Mouse (Mus musculus) embryo, embryonic 10 days (tissue): ENCODE measurements at regions not wholly inside any gene's neighbourhood (a gene's known extent, or its start where the extent isn't known, plus 50 kb on each side); places are given as distances from the start of the nearest gene placed in this dataset.

ENCODE experiments used
- DNase-seq: peaks from one replicate; pipeline ENCODE4 v3.0.0-alpha.2; 2015; ENCODE audit warnings: low spot score

DNA sequence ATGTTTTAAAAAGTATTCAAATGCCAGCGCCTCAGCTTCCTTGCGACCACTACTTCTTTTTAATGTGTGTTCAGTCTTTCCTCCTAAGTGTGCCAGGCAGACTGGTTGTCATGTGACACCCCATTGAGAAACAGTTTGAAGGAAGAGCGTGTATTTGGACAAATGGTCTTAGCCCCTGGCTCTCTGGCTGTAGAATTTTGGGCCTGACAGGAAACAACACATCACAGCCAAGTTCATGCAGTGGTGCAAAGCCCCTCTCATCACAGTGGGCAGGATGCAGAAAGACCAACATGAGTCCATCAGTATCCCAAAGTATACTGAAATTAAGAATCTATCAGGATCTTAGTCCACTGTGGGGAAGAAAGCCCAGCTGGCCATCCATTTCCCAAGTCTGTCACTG lies 605.6 kb upstream of the Intu start:
- DNase-seq = no peak

DNA sequence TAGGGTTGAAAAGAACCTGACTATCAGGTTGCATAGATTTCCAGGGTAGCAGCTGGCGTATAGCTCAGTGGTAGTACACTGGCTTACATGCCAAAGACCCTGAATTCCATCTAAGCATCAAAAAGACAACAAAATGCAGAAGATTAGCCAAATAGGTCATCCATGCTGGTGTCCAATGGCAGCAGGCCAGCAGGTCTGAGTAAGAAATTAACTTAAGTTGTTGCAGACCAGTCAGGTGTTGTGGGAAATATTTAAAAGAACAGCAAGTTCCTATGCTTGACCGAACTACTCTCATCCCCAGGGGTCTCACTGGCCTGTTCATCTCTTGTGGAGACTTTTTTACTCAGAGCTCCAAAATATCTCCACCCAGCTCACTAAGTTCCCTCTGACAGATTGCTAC lies 602.7 kb upstream of the Intu start:
- no peak for DNase-seq

DNA sequence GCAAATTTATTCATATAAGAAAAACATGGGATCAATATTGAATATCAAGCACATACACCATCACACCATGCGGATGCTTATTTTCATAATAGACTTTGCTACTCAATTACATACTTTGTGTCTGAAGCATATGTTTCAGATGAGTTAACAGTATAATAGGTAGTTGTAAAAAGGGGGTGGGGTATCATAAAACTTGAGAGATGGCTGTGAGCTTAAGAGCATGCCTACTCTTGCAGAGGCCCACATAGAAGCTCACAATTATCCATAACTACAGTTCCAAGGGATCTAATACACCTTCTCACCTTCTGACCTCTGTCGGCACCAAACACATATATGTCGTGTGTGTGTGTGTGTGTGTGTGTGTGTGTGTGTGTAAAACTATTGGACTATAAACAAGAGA lies 597.7 kb upstream of the Intu start:
- DNase-seq = no peak

DNA sequence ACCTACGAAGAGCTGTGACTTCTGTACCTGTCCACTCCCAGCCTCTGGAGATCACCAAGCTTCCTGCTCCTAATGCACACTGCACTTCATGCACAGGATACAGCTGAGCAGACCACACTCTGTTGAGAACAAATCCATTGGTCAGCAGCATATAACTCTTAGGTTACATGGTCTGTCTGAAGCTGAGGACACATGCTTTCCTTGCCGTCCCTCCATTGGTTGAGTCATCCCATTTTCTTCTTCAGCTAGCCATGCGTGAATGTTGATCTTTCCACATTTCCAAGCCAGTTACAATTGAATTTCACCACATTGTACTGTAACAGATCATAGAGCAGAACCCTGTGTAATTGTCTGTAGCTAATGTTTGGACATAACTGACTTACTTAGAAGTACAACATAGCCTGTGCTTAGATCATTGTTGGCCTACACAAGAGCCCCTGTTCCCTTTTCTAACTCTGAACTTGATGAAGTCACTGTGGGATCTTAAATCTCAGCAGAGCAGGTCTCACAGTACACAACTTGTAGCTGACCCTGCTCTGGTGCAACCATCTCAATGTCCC lies 593.3 kb upstream of the Intu start:
- no peak for DNase-seq

DNA sequence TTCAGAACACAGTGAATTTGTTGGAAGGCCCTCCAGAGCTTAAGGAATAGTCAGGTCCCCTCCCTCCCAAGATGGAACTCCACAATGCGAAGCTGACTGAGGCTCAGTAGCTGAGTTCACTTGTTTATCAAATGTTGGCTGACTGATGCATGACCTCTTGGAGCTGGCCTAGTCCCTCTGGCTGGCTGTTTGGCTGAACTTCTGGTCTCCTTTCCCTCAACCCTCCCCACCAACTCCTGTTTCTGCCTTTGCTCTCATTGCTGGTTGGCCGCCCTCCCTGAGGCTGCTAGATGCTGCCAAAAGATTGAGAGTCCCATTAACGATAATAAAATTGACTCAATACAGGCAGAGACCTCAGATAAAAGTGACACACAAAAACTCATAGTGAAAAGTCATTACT lies 586.5 kb upstream of the Intu start:
- no peak for DNase-seq

DNA sequence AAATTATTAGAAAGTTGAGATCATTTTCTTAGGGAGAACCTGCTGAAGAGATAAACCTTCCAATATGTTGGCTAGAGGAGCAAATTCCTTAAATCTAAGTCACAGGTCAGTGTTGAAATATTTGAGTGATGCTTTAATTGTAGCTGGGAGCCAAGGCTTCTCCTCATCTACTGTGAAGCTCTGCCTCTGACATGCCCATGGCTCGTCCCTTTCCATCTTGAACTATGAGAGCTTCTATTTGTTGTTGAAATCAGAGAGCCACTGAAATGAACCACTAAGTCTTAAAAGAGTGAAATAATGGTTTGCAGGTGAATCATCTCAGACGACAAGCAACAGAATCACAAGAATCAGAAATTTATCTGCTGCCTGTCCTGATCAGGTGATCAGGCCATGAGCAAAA lies 579.0 kb upstream of the Intu start:
- DNase-seq = no peak

DNA sequence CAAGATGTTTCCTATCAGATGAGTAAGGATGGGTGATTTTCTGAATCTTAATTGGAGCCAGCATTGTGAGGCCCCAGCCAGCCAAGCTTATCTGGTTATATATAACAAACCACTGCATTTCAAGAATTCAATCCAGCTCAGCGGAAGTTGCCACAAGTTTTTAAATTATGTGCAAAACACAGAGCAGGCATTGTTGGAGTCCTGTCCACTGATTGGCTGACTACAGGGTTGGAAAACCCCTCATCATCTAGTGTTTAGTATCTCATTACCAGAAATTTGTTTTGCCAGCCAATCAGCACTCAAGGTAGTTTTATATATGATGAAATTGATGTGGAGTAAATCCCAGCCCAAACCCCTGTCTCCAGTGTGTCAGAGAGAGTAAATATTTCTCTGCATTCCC lies 578.5 kb upstream of the Intu start:
- DNase-seq = no peak

DNA sequence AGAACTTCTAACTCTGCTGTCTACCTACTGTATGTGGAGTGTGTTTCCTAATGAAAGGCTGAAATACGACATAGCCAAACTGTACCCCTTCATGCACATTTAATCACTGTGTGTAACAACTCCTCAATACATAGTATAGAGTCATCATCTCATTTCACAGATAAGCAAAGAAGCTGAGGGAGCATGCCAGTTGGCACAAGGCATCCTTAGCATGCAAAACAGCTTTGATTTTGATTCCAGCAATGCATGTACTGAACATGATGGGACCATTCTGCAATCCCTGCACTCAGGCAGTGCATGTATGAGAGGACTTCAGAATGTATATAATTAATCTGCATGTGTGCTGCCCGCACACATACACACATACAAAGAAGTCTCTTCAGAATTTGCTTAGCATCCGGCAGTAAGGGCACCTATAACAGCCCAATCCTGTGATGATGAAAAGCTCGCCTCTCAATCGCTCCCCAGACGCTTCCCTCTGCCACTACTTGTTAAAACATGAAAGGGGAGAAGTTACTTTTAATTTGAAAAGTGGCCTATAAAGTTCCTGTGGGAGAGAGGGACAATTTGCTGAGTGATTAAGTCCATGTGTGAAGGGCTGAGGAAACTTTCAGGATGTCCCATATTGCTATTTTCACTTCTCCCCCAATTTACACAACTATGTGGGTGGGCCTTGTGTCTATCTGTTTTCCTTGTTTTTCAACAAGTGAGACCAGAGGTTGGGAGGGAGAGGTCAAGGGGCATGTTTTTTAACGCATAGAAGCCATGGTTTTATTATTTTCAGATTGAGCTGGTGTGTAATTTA lies 569.0 kb upstream of the Intu start:
- peak; percentile 68 for DNase-seq

DNA sequence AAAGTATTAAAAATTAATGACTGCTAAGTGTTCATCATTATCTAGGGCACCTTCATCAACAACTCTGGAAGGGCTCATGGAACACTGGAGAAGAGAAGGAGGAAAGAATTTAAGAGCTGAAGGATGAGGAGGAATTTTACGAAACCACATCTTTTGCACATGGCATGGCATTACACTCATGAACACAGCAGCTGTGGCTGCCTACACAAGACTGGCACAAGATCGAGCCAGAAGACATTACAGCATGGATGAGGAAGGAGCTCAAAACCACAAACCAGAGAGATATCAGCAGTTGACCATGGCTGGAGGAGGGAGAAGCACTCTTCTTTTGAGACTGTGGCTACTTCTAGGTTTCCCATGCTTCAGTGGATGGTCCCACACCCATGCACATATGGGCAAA lies 565.7 kb upstream of the Intu start:
- DNase-seq = no peak

DNA sequence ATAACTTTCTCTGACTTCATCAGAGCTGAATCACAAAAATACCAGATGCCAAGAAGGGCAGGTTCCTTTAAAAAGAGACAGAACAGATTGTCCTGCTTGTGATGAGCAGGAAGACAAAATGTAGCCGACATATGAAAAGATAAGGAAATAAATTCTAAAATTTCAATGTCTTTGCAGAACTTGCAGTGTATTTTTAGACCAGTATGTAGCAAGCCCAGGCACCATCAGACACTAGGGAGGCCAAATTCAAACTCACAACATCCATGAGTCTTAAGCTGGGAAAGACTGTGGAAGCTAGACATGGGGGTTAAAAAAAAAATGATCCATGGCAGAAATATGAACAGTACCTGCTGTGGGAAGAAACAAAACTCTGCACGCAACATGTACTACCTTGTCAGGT lies 564.7 kb upstream of the Intu start:
- DNase-seq = no peak

DNA sequence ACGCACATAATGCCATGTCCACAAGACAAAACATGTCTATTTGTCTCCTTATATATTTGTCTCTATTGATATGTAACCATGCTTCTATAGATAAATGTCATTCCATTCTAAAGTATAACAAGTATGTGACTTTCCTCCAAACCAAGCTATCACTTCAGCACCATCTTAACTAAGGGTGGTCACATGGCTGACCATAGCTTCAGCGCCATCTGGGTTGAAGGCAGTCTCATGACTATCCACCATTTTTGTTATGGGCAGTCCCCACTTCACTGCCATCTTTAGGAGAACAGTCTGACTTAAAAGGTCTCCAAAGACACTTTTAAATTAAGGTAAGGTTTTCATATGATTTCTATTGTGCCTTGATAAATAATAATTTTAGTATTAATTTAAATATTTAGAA lies 554.1 kb upstream of the Intu start:
- no peak for DNase-seq

DNA sequence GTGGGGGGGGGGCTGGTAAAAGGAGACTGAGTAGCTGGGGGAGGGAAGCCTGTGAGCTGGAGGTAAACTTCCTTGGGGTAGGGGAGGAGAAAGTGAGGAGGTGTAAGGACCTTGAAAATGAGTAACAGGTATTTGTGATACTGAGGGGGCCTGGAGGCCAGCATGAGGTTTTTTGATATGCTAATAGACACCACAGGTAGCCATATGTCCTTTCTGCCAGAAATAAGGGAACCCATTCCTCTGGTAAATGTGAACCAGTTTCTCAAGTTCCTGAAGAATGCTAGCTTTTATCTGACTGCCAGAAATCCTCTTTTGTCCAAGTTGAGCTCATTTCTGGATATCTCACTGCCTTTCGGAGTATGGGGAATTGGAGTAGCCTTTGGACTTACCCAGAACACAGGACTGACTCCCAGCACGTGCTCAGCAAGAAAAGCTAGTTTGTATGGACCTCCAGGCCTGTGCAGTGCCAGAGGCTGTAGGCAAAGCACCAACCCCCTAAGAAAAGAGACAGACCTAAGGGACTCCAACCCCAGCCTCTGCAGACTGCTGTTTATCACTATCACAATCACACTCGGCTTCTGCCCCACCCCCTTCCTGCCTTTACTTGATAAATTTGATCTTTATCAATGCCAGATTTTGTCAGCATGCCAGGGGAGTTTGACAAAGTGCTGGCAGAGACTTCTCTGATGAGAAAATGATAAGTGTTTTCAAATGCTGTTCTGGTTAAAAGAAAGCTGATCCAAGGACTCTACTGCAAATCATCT lies 552.0 kb upstream of the Intu start:
- no peak for DNase-seq

DNA sequence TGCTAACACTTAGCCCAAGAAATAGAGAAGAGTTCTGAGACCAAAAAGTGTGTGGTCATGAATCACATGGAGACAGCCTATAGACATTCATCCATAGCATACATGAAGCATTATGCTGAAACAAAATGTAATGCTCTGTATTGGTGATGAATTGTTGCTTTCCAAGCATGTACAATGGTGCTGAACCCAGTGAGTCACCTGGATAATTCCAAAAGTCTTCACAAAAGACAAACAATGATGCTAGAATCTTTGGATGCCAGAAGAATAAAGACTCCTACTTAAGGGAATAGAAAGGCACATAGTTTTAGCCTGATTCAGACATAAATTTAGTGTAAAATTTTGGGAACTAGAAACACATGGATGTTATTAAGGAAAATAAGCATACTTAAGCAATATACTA lies 548.4 kb upstream of the Intu start:
- DNase-seq = no peak

DNA sequence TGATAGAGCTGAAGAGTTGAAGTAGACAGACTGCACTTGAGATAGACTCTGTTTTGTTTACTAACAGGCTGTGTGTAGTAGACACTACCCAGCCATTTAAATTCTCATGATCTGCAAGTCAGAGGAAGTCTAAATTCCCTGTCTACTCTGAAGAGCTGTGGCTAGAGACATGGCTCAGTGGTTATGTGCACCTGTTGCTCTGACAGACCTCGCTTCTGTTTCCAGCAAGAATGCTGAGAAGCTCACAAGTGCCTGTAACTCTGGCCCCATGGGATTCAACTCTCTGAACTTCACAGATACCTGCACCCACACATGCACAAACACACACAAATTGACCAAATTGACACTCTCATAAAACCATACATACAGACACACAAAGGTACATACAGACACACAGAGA lies 543.4 kb upstream of the Intu start:
- DNase-seq = no peak

DNA sequence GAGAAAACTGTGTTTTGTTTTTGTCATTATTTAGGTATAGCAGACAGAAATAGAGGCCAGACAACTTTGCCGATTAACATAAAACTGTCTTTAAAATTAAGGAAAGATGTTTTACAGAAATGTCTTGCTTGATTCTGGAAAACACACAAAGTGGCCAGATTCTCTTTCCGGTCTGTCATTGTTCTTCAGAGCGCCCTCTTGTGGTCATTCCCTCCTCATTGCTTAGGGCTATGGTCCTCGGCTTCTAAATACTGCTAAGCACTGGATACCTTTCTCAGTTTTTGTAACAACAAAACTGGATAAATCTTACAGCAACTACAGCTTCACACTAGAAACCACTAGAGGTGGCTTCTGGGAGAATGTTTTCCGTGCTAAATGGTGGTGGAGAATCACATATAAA lies 532.5 kb upstream of the Intu start:
- DNase-seq = peak; percentile 77

DNA sequence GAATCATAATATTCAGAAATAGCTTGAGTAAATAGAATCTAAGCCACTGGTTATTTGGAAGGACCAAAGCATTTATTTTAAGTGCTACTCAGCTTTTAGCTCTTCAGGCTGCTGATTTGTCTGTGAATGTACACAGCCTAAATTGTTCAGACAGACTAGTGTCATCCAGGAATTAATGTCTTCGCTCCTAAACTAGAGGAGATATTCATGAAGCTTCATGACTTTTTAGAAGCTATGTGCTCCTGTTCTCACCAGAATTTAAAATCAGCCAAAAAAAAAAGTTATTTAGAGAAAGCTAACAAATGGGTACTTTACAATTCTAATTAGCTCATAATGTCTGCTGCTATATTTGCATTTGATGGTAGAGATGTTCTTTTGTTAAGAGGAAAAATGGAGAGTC lies 531.2 kb upstream of the Intu start:
- DNase-seq = no peak

DNA sequence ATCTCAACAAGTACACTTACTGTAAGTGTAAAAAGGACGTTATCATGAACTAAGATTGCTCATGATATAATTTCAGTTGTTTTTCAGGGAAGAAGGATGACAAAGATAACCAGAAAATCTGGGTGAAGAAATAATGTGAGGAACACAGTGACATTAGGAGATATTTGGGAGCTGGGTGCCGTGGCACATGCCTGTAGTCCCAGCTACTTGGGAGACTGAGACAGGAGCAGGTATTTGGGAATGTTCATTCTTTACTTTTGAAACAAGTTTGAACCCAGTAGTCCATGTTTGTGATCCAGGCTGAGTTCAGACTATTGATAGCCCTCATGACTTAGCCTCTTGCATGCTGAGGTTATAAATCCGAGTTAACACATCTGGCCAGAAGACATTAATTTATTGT lies 528.2 kb upstream of the Intu start:
- no peak for DNase-seq

DNA sequence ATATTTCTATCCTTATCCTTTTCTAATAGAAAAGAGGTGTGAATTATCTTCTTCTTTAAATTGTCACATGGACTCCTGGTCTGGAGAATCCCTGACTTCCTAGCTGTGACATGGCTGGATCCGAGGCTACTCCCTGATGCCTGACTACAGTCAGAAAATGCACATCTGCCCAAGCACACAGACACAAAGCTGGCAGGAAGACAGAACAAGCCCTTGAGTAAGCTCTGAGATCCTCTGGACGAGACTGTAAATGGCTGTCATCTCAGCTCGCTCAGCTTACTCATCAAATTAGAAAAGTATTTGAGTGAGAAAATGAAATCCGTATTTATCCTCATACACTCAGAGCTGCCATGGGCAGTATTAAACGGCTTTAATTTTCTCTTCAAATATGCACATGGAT lies 521.0 kb upstream of the Intu start:
- no peak for DNase-seq

DNA sequence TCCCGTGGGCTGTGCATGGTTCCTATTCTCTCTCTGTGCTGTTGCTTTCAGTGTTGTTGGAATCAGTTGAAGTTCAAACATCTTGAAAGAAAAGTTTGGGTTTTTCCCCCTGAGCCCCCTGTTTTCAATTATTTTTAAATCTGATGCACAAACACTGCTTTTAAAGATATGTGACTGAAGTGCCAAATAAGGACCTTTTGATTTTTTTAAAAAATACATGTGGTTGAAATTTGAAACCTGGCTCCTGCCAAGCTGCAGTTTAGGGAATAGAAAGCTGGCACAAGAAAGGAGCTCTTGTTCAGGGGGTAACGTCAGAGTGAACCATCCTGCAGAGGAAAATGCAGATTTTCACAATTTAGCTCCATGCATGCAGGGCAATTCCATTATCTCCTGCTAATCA lies 509.4 kb upstream of the Intu start:
- DNase-seq = no peak

DNA sequence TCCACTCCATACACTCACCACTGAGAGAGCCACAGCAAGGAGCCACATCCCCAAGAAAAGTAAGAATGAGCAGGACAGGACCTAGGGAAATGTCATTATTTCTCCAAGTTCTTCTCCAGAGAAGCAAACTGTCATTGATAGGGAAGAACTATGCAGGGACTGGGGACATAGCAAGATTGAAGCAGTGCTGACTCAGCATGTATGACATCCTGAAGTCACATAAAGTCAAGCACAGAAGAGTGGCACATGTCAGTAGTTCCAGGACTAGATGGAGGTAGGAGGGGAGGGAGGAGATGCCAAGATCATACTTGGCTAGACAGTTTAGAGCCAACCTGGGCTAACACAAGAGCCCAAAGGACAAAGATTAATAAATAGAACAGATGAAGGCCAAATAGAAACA lies 503.4 kb upstream of the Intu start:
- no peak for DNase-seq

DNA sequence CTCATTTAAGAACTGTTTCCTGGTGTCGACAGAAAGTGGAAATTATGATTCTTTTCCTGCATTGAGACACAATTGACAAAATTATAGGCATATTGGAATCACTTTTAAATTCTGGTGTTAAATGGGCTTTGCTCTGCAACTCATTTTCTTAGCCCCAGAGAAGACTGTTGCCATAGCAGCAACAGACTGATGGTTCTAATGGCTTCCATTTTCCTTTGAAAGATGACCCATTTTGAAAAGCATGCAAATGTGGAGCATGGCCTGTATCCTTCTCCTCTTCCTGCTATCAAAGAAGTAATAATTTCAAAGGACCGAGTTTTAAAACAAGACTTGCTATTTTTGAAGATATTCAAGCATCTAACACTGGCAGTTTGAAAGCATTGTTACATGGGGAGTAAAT lies 494.9 kb upstream of the Intu start:
- DNase-seq = no peak

DNA sequence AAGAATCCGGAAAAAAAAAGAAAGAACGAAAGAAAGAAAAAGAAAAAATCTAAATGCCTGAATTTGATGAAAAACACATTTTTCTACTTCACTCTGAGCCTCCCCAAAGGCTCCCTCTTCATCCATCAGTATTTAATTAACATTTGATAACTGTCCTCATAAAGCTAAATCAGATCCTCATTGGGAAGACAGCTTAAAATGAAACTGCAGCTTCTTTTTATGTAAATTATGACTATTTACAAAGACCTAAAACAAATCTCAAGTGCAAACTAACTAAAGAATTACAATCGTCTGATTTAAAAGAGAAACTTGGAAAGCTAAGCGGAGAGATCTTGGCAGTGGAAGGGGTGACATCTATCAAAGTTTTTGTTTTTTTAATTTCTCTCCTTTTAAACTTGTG lies 481.4 kb upstream of the Intu start:
- no peak for DNase-seq

DNA sequence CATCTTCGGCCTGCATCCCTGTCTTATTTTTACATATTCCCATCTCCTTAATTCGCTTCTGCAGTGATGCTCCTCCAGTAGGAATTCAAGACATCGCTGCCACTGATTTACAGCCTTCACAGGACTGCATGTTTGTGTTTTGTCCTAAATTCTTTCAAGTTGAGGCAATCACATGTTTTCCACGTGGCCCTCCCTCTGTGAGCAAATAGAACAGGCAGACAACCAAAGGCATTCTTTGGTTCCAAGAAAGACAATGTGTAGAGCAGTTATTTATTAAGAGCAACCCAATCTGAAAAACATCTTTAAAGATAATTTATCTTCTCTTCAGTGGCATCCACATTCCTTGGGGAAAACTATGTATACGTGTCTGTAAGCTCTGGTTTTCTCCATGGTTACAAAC lies 472.8 kb upstream of the Intu start:
- DNase-seq = no peak
